Mouse (Mus musculus) A20 (cell line): ENCODE measurements around the gene Ofd1.

Source experiments
- DNase-seq: peaks from one replicate; pipeline ENCODE4 v3.0.0-alpha.2; 2011; ENCODE audit warnings: low read depth, low spot score

Gene Ofd1

GRCm38 (mm10) chrX:166359927-166360440, 80.5 kb downstream of the Ofd1 start:
- DNase-seq = no peak

- no peak for DNase-seq
Observed at GRCm38 (mm10) chrX:166358955-166359354, 81.5 kb downstream of the Ofd1 start.

GRCm38 (mm10) chrX:166356276-166356675, 84.2 kb downstream of the Ofd1 start:
- no peak for DNase-seq

- no peak for DNase-seq
Observed at GRCm38 (mm10) chrX:166354913-166355312, 85.6 kb downstream of the Ofd1 start.

- DNase-seq = no peak
Observed at GRCm38 (mm10) chrX:166353412-166353811, 87.1 kb downstream of the Ofd1 start.

- DNase-seq = peak; percentile 63
Observed at GRCm38 (mm10) chrX:166351790-166352189, 88.7 kb downstream of the Ofd1 start.

GRCm38 (mm10) chrX:166348634-166349033, 91.9 kb downstream of the Ofd1 start:
- no peak for DNase-seq

- no peak for DNase-seq
Observed at GRCm38 (mm10) chrX:166348086-166348485, 92.4 kb downstream of the Ofd1 start.

GRCm38 (mm10) chrX:166344228-166345015, 96.1 kb downstream of the Ofd1 start:
- no peak for DNase-seq

- no peak for DNase-seq
Observed at GRCm38 (mm10) chrX:166341795-166342194, 98.7 kb downstream of the Ofd1 start.
